Mouse (Mus musculus) hindbrain, embryonic 10.5 days (tissue): Measurements from ENCODE around the gene Itgb3bp. TPM values are rescaled to one million over a fixed set of nuclear protein-coding genes. Genes with fewer than 3 reads are reported as not detected.
A peak's percentile ranks its signal among the peaks of the same experiment; 100 is the strongest.

ENCODE experiments used
- DNase-seq: peaks from one replicate; pipeline ENCODE4 v3.0.0-alpha.2; 2017; ENCODE audit warnings: low spot score
- H3K27ac ChIP-seq: fragments of 300-500 bp; sonication (generic); 2 replicates; pipeline ENCODE4 v1.5.1; 2016; ENCODE audit warnings: mild to moderate bottlenecking, moderate library complexity
- H3K27me3 ChIP-seq: fragments of 300-500 bp; sonication (generic); 2 replicates; pipeline ENCODE4 v1.6.1; 2016; ENCODE audit warnings: mild to moderate bottlenecking; ENCODE audit not compliant: poor library complexity, insufficient read depth, severe bottlenecking
- H3K36me3 ChIP-seq: fragments of 300-500 bp; sonication (generic); 2 replicates; pipeline ENCODE4 v1.6.1; 2016; ENCODE audit warnings: mild to moderate bottlenecking, moderate library complexity
- H3K4me1 ChIP-seq: fragments of 300-500 bp; sonication (generic); replicated peaks from 2 replicates; pipeline ENCODE4 v1.6.1; 2016; ENCODE audit warnings: mild to moderate bottlenecking
- H3K4me3 ChIP-seq: fragments of 300-500 bp; sonication (generic); 2 replicates; pipeline ENCODE4 v1.5.1; 2016; ENCODE audit warnings: mild to moderate bottlenecking, moderate library complexity
- H3K9me3 ChIP-seq: fragments of 300-500 bp; sonication (generic); 2 replicates; pipeline ENCODE4 v1.6.1; 2016; ENCODE audit warnings: mild to moderate bottlenecking, moderate library complexity
- WGBS: fragments of 180-500 bp; shearing (Covaris S2); methylation state at CpG from one replicate; pipeline ENCODE4 v1.1.7; 2016; 5-methylcytosine and 5-hydroxymethylcytosine counted together
- polyA plus RNA-seq: library from polyadenylated mRNA; unstranded; fragments of >200 nt; fragmentation: Nextera tagmentation; extraction: Ambion mirVana; gene quantifications from 2 replicates; pipeline ENCODE4 v1.2.1, GENCODE M21; 2016

The Itgb3bp gene
- polyA plus RNA-seq, 1 experiment from 2014 or later: 51.8 TPM

DNA sequence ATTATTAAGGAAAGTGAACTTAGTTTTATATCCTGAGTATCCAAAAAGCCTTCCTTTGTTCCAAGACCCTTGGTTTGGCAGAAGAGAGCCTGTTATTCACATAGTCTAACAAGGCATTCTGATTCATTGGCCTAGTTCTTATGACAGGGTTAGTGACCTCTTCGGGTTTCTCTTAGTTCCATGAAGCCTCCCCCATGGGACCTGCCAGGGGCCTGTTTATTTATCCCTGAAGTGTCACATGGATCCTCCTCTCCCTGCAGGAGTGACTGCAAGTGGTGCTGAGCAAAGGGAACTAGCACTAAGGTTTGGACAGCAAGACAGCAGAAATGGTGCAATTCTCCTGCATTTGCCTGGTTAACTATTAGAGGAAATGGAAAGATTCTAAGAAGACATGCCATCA, 156.6 kb downstream of the Itgb3bp start:
- Histone ChIP-seq H3K36me3 (0 out of 2 replicates have a peak, but pooled peaks cover under 1% of the 10 kb centered on the region), H3K9me3 (no peaks in the 10 kb centered on the region), H3K4me1 (no peaks in the 10 kb centered on the region), H3K27ac (no peak overlapping the region), H3K27me3 (no peaks in the 10 kb centered on the region), H3K4me3 (no peak overlapping the region)
- DNase-seq: no peak
- WGBS: 47% methylated on average over 1 of the region's 1 CpGs

DNA sequence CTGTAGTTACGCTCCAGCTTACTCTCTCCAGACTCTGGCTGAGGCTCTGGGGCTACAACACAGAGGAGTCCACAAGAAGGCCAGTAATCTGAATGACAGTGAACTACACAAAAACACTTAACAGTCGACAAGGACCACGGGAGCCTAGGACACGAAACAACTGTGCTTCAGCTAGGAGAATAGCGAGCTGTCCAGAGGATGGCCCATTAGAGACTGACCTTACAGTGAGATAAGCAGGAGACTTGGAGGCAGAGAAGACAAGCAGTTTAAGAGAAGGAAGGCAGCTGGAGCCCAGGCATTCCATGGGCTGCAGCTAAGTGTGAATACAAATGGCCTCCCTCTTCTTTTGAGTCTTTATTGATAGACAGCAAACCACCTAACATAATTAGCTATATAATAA, 159.1 kb downstream of the Itgb3bp start:
- Histone ChIP-seq H3K27me3 (no peaks in the 10 kb centered on the region), H3K4me1 (no peaks in the 10 kb centered on the region), H3K9me3 (no peaks in the 10 kb centered on the region), H3K36me3 (no peaks in the 10 kb centered on the region), H3K27ac (no peak overlapping the region), H3K4me3 (no peak overlapping the region)
- 89% methylated on average over 5 of the region's 5 CpGs for WGBS
- no peak for DNase-seq

DNA sequence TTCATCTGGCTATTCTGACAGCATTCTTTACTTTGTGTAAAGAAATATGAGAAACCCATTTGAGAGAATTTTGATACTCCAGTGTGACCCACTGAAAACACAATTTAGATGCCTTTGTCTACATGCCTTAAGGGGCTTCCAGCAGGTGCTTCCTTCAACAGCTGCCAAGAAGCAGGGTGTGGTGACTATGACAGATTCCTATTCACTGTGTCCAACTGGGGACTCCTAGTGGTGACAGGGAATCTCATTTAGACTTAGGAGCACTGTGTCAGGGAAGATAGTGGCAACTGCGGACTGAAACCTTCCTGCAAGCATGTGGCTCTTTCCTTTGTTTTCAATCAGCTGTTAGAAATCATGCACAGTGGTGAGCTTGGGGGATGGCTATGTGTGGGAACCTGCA, 162.9 kb downstream of the Itgb3bp start:
- H3K27ac ChIP-seq: no peak overlapping the region
- no peak for DNase-seq
- WGBS: 52% methylated on average over 1 of the region's 1 CpGs
- H3K27me3 ChIP-seq: no peaks in the 10 kb centered on the region
- H3K36me3 ChIP-seq: no peaks in the 10 kb centered on the region
- H3K4me3 ChIP-seq: no peak overlapping the region
- no peaks in the 10 kb centered on the region for H3K9me3 ChIP-seq
- no peaks in the 10 kb centered on the region for H3K4me1 ChIP-seq

DNA sequence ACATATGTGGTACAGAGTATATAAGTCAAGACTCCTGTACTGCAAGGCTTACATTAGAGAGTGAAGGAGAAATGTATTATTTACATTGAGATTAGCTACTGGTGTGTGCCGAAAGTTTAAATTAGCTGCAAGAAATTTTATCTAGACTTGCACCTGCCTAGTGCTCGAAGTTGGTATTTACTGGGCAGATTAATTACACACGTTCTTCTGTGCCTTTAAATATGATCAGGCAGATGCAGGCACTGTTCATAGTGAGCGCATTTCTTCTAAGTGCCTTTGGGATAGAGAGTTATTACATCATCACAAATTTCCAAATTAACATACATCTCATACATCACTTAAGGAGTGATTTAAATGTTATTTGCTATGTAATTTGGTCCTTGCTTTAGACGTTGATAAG, 163.3 kb downstream of the Itgb3bp start:
- Histone ChIP-seq H3K27ac (no peak overlapping the region), H3K27me3 (no peaks in the 10 kb centered on the region), H3K9me3 (no peaks in the 10 kb centered on the region), H3K4me3 (no peak overlapping the region), H3K4me1 (no peaks in the 10 kb centered on the region), H3K36me3 (0 out of 2 replicates have a peak, but pooled peaks cover 1% of the 10 kb centered on the region)
- DNase-seq: no peak
- WGBS: 89% methylated on average over 5 of the region's 5 CpGs

DNA sequence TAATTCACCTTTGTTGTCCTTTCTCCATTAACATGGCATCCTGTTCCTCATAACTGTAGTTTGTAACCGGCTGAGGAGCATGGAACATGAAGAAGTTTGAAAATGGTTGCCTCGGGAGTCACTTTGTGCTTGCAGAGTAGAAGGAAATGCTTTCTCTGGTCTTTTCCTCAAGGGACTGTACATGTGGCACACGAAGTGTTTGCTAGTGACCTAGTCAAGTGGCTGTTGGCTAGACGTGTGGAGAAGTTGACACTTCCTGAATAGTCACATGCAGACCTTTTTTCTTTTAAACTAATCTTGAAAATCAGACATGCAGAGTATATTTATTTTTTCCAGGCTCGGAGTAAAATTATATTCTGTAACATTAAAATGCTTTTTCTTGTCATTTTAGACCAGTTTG, 177.2 kb downstream of the Itgb3bp start:
- H3K4me1 ChIP-seq: no peaks in the 10 kb centered on the region
- 89% methylated on average over 5 of the region's 5 CpGs for WGBS
- H3K27ac ChIP-seq: no peak overlapping the region
- no peak overlapping the region for H3K4me3 ChIP-seq
- DNase-seq: no peak
- H3K27me3 ChIP-seq: no peaks in the 10 kb centered on the region
- no peaks in the 10 kb centered on the region for H3K9me3 ChIP-seq
- peaks cover 6% of the 10 kb centered on the region for H3K36me3 ChIP-seq

DNA sequence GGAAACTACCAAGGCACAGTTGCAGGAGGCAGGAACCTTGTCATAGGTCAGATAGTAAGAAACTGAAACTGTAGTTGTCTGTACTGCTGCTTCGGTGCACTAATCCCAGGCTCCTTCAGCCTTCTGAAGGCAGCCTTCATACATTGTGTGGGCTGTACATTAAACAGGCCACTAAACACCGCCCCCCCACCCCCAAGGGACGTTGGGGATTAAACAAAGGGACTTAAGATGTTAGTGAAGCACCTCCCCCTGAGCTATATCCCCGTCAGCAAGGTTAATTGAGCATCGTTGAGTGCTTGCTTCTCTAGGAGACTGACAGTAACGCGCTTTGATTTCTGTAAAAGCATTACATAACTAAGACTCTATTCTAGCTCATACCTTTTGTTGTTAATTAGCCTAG, 189.8 kb downstream of the Itgb3bp start:
- Histone ChIP-seq H3K27me3 (no peaks in the 10 kb centered on the region), H3K4me3 (no peak overlapping the region), H3K36me3 (peaks cover 13% of the 10 kb centered on the region; the same call in 1 of the 2 replicates), H3K9me3 (no peaks in the 10 kb centered on the region), H3K4me1 (peaks cover 3% of the 10 kb centered on the region; the same call in 1 of the 2 replicates), H3K27ac (no peak overlapping the region)
- peak; percentile 7 for DNase-seq
- WGBS: 56% methylated on average over 7 of the region's 7 CpGs

DNA sequence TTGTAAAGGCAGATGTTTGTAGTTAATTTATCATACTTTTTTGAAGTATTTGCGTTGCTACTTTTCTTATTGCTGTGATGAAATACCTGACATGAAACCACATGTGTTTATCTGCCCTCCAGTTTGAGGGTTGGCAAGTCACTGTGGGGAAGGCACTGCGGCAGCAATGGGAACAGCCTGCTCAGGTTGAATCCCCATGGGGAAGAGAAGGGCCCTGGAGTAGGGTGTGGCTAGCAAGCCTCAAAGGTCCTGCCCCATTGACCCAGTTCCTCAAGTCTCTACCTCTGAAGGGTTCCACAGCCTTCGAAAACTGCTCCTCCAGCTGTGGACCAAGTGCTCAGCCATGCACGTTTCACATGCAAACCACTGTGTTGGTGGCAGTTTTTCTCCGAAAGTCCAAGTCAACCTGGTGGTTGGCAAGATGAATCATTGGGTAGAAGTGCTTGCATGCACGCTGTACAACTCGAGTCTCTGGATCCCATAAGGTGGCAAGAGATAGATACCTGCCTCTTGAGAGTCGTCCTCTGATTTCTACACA, 203.6 kb downstream of the Itgb3bp start:
- no peak overlapping the region for H3K27ac ChIP-seq
- H3K4me3 ChIP-seq: no peak overlapping the region
- peaks cover 52% of the 10 kb centered on the region for H3K36me3 ChIP-seq
- no peak for DNase-seq
- WGBS: 90% methylated on average over 8 of the region's 8 CpGs
- no peaks in the 10 kb centered on the region for H3K4me1 ChIP-seq
- H3K9me3 ChIP-seq: peaks cover 15% of the 10 kb centered on the region
- H3K27me3 ChIP-seq: no peaks in the 10 kb centered on the region

DNA sequence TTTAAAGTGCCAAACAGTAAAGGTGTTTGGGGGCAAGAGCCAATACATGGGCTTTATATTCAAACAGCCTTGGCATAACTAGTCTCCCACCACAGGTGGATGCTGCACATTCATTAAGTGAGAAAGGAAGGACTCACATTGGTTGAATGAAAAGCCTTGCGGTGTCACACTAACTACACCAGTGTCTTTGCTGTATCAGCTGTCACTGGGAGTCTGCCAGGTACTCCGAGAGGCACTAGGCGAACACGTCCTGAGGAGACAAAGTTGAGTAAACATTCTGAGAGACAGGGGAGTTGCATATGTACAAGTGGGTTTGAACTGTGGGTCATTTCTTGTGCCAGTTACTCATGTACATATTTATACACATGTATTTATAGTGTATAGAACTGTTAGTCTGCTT, 205.3 kb downstream of the Itgb3bp start:
- Histone ChIP-seq H3K4me3 (no peak overlapping the region), H3K4me1 (no peaks in the 10 kb centered on the region), H3K27me3 (no peaks in the 10 kb centered on the region), H3K36me3 (peaks cover 44% of the 10 kb centered on the region), H3K9me3 (no peaks in the 10 kb centered on the region), H3K27ac (no peak overlapping the region)
- DNase-seq: no peak
- 91% methylated on average over 4 of the region's 4 CpGs for WGBS

DNA sequence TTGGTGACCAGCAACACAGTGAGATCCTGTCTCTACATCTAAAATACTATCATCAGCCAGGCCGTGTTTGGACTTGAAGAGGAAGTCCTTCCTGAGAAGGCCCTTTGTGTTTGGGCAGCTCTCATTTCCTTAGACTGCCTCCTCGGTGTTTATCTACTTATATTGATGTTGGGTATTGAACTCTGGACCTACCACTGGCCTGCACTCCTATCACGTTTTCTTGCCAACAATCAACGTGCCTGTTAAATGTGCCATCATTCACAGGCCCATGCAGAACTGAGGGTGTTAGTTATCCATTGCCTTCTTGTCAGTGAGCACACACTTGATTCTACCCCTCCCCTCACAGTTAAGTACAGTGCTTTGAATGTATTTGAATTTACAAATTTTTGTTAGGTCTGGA, 211.7 kb downstream of the Itgb3bp start:
- no peak for DNase-seq
- 85% methylated on average over 4 of the region's 4 CpGs for WGBS
- H3K4me3 ChIP-seq: no peak overlapping the region
- no peak overlapping the region for H3K27ac ChIP-seq
- no peaks in the 10 kb centered on the region for H3K9me3 ChIP-seq
- peaks cover 15% of the 10 kb centered on the region; the same call in 1 of the 2 replicates for H3K36me3 ChIP-seq
- H3K4me1 ChIP-seq: peaks cover 13% of the 10 kb centered on the region; the same call in 1 of the 2 replicates
- no peaks in the 10 kb centered on the region for H3K27me3 ChIP-seq

DNA sequence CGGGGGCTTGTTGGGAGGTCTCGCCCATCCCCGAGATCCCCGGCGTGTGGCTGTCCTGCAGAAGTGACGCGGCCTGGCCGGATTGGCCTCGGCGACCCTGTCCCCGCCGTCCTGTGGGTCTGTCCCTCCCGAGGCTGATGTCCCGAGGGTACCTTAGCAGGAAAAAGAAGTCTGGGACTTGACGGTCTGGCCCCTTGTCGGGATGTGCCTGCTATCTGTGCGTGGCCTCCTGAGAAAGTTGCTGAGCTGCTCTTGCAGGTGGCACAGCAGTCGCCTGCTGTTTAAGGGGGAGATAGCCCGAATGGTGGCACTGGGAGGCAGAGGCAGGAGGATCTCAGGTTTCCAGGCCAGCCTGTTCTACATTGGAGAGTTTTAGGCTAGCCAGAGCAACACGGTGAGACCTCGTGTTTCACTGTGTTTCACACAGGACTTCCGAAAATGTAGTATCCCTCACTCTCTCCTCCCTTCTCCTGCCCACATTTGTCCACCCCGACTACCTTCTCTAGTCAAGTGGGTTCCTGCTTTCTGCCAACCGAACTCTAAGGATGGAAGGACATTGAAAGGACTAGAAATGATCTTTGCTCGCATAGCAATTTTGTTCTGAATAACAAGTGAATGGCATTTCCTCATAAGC, 213.7 kb downstream of the Itgb3bp start:
- Histone ChIP-seq H3K4me1 (peaks cover 13% of the 10 kb centered on the region; the same call in 1 of the 2 replicates), H3K4me3 (peak overlapping the region; percentile 72), H3K27ac (peak overlapping the region; percentile 93), H3K36me3 (peaks cover 12% of the 10 kb centered on the region; the same call in 1 of the 2 replicates), H3K9me3 (no peaks in the 10 kb centered on the region), H3K27me3 (no peaks in the 10 kb centered on the region)
- no peak for DNase-seq
- 28% methylated on average over 25 of the region's 25 CpGs for whole genome bisulfite sequencing

Other genes starting within 250 kb of the Itgb3bp start
- gene Alg6, start 214.1 kb downstream of the Itgb3bp start, polyA plus RNA-seq: 11.5 and 17.1 TPM in 2 replicates
- 18.3 and 24.0 TPM in 2 replicates for gene Efcab7, start 100.6 kb downstream of the Itgb3bp start, polyA plus RNA-seq
- 61.3 and 71.8 TPM in 2 replicates for gene Pgm1, start 399 bp downstream of the Itgb3bp start, polyA plus RNA-seq
- gene Ror1, start 166.0 kb upstream of the Itgb3bp start, polyA plus RNA-seq: 7.1 and 11.1 TPM in 2 replicates